Mouse (Mus musculus) spleen, postnatal 14 days (tissue): Measurements from ENCODE around the gene Tmbim6.

ENCODE experiments used
- DNase-seq, 2 experiments: peaks; one replicate each; pipeline ENCODE4 v3.0.0; 2021 to 2022; ENCODE audit warnings: low spot score in 2 of 2

Tmbim6 gene

DNA sequence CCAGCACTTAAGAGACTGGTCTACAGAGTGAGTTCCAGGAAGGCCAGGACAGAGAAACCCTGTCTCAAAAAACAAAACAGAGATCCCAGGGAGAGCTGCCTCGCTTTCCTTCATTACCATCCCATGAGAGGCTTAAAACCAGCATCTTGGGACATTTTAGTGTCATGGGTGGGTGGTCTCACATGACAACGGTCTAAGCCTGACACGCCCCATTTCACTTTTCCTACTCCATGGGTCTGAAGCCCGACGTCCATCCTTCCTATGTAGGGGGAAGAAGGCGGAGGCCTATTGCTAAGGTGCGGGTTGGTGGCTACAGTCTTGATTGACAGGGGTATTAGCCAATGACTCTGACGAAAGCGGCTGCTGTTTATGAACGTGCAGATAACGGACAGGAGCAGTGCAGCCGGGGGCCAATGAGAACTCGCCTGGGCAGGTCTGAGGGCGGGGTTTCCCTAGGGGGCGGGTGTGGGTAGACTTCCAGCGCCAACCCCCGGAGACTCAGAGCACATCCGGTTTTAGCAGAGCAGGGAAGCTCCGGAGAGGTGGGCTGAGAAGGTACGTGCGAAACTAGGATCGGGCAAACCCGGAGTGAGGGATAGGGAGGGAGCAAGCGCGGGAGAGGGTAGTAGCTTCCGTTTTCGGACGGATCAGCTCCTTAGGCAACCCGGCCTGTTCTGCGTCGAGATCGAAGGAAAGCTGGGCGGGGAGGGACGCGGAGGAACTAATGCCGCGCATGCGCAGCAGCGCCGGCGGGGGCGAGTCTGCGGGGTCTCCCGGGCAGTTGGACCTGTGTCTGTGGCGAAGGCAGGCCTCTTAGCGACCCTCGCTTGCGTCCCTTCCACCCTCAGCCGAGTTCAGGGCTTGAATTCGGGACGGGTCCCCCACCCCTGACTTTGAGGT, at the start of gene Tmbim6:
Gene Tmbim6 (plus strand): TSS at position 397 of the 900 bp plus-strand sequence.
- peak; percentile 97 for DNase-seq

DNA sequence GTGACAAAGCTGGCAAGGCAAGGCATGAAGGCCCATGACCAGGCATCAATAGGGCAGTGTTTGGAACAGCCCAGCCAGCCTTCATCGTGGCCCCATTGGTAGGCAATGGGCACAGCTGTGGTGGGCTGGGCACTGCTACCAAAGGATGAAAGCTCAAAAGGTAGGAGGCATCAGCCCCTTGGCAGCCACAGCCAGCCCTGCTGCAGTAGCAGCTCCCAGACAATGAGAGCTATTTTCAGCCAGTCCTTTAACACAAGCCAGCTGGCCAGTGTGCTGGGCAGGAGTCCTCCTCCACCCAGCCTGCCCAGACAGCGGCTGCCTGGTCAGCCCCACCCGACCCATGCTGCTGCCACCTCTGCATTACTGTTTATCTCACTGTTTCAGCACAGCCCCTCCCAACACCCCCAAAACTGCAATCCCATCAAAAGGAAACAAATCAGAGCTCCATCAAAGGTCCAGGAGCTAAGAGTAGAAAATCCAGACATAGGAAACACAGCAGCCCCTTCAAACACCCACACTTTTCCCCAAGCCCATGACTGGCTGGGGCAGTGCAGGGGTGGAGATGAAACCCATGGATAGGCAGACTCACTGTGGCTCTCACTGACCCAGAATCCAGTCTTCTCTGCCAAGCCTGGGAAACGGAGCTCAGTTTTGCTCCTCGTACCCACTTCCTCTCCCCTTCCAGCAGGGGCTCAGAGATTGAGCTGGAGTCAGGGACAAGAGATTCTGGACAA, 49.1 kb upstream of the Tmbim6 start:
- no peak for DNase-seq

DNA sequence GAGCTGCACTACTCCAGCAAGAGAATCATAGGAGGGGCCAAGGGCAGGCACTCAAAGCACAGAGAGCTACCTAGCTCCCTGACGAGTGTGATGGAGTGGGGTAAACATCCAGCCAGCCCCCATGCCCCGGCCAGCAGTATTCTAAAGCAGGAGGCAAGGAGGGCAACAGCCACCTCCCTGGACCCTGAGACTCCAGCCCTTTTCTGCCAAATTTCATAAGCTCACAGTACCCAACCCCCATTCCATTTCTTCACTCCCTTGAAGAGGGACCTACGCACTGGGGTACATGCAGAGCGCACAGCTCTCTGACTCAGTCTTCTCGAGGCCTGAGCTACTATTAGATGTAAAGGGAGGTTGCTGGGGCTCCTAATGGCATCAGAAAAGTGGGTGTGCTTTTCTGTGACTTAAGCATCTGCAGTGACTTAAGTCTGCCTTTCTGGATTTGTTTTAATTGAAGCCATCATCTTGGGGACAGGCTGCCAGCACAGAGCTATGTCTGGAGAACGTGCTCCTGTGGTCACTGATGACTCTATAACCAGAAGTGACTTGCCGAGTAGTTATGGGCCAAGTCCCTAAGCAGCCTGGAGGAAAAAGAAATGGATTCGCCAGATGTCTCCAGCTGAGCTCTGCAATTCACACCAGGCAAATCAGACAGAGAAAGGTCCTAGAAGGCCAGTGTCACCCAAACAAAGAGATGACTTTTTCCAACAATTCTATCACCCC, 48.4 kb upstream of the Tmbim6 start:
- DNase-seq: no peak

DNA sequence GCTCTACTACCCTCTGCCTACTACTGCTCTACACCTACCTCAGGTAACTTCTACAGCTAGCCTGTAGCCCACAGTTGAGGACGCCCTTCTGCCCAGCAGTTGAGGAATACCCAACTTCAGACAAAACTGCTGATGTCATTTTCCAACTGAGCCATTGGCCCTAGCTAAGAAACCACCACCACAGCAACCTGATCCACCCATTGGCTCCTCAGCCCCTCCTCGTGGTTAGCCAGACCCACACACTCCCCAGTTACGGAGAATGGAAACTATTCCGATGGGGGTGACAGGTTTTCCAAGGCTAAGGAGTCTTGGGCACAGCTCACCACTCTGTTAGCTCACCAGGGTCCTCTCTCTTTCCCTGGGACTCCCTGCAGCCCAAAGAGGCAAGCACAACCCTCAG, 47.7 kb upstream of the Tmbim6 start:
- DNase-seq: no peak

DNA sequence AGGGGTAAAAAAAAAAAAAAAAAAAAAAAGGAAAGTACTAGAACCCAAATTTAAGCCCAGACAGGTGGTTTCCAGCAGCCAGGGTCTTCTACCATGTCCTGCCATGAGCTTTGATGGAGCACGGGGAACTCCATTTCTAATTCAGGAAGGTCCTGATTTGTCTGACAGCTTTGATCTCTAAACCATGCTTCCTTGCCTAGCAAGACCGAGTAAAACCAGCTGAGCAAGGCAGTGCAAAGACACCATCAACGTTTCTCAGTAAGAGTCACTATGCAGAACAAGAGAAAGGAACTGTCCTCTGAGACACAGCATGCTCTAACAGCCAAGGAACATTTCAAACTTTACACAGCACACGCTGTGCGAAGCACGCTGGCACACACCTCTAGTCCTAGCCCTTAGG, 41.1 kb upstream of the Tmbim6 start:
- DNase-seq: no peak

DNA sequence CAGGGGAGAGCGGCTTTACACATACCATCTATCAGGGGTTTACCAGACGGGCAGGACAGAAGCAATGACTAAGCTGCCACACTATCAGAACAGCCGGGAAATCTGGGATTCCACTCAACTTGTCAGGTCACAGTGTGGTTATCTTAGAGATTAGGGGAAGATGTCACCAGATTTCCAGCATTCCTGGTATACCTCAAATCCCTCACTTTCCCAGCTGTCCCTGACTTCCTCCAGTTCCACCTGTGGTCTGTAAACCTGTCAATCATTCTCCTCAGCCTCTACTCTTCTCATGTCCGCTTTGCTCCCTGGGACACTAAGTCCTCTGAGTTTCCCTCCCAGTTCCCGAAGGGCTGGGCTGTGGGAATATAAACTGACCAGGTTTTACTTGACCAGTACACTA, 40.4 kb upstream of the Tmbim6 start:
- no peak for DNase-seq

DNA sequence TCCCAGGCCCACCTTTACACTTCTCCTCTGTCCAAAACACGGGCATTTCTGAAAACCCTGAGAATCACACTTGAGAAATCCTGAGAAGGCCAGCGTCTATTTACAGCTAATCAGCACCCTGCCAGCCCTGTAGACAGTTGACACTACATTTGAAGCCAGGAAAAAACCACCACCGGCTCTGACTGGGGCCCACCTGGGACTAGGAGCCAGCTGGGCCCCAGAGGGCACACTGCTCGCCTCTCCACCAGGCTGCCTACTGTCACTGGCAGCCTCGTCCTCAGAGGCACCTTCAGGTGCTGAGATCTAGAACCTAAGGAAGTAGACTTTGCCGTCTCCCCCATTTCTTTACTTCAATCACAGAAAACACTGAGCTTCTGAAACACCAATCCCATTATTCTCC, 37.0 kb upstream of the Tmbim6 start:
- no peak for DNase-seq

DNA sequence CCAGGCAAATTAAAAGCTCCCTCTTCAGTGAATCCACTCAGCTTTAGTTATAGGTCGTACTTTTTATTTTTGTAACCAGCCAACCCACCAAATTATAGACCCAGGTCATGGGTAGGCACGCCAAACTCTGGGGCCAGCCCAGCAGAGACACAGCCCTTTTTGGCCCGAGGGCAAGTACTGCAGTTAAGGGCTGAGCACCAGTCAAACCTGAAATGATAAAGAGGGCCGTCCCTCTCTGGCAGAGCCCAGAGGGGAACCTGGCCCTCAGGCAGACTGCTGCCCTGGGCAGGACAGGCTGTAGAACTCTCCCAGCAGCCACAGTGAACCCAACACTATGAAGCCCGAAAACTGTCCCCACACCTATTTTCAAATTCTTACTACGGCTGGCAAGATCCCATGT, 36.2 kb upstream of the Tmbim6 start:
- DNase-seq: no peak

DNA sequence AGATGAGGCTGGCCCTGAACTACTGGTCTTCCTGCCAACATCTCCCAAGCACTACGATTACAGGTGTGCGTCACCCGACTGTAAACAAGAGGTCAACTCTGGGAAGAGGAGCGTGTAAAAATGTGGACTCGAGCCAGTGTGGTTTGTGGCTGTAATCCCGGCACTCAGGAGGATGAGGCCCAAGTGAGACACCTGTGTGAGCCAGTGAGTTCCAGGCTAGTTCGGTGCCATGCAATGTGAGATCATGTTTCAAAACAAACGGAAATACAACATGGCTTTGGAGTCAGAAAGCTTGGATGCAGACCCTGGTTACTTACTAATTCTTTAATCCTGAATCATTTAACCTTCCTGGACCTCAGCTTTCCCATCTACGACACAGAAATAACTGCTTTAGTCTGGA, 33.7 kb upstream of the Tmbim6 start:
- DNase-seq: no peak

DNA sequence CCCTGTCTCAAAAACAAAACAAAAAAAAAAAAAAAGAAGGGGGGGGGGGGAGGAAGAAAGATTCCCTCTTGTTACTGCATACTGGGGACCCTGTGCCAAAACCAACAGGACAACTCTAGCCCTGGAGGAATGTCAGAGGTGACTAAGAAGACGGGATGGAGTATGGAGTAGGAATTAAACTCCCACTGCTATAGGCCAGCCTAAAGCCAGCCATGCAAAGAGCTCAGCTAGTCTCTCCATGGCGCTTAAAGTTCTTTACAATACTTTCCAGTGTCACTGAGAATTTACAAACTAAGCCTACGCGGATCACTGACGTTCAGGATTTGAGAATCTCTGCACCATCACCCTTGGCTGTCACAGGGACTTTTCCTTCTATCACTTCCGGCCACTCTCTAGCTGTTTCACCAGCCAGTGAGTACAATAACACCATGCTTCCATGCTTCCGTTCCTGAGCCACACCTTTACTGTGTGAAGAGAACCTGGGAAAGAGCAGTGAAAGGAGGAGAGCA, 28.6 kb upstream of the Tmbim6 start:
- no peak for DNase-seq

DNA sequence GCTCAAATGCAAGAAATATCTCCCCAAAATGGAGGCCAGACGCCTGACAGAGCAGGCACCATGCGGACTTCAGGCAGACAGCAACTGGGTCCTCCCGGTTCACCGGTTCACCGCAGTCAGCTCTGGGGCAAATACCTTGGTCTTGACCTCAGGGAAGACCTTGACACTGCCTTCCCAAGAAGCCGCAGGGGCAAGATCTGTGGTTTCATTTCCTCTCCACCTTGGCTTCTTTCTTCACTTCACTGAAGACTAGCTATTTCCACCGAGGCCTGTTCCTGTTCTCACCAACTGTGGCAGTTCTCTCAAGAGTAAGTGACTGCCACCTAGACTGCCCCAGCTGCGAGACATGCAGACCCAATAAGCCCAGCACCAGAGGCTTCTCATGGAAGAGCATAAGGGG, 27.8 kb upstream of the Tmbim6 start:
- DNase-seq: peak in 1 of 2 experiments; percentile 28

DNA sequence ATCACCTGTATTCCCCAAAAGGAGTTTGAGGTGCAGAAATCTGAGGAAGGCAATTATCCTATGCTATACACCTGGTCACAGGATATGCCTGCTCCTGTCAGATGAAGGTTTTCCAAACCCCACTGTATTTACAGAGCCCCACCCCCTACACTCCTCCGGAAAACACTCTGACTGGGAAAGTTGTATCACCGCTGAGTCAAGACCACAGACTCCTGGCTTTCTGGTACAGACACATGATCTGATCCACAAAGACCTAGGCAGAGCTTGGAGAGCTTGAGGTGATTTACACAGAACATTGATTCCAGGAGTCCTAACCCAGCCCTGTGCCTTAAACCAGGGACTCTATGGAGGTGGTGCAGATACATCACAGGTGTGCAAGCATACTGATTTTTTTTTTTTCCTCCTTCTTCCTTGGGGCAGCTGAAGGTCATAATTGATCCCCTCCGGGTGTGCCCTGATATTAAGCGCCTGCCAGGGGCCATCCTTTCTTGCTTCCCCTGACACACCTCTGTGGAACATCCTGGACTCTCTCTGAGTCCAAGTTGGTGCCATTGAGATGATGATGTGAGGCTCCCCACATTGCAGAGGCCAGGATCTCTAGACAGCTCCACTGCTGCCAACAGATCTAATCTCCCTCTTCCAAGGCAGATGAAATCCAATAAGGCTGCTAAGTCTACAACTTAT, 24.0 kb upstream of the Tmbim6 start:
- no peak for DNase-seq

DNA sequence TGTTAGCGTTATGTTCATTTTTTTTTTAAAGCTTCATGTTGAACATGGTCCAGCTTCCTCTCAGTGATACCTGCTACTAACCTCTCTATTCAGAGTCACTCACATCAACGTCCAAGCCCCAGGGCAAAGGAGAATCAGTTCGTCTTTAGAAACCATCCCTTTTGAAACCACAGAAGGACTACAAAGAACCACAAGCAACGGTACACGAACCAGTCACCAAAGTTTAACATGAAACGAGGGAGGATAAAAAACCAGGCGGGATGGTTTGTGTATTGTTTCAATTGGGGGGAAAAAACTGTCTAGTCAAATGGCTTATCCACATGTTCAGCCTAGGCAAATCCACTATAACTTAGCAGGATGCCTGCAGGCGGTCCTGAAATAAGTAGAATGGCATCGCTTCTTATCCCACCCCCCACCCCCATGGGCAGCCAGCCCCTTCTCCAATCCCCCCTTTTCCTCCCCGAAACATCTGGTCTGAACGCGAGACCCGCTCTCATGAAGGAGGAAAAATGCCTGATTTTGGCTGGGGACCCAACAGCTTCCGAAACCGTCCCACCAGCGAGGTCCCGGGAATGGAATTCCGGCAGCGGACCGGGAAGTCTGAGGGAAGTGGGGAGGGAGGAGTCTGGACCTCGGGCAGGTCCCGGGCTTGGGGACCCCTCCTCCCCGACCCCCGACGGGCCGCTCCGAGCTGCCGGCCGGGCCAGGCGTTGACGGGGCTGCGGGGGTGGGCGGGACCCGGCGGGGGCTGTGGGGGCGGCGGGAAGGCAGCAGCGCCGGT, 23.1 kb upstream of the Tmbim6 start:
- peak in 1 of 2 experiments; percentile 9 for DNase-seq

DNA sequence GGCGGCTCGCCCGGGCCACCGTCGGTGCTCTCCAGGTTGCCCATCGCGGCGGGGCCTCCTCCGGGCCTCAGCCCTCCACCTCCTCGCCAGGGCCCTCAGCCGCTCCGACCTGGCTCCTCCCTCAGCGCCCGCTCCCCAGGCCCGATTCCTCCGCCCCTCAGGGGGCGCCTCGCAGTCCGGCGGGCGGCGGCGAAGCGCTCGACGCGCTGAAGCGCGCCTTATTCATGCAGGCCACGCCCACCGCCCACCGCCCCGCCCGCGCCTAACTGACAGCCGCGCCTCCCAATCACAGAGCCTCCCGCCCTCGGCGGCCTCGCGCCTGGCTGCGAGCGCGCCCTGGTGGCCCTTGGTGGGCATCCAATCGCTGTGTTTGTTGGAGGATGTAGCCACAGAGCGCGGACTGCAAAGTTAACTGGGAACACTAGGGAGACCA, 22.4 kb upstream of the Tmbim6 start, which contains the start of gene Fmnl3:
Gene Fmnl3 (minus strand): TSS at position 224 of the 433 bp plus-strand sequence.
- DNase-seq: peak; percentile 91 to 94

DNA sequence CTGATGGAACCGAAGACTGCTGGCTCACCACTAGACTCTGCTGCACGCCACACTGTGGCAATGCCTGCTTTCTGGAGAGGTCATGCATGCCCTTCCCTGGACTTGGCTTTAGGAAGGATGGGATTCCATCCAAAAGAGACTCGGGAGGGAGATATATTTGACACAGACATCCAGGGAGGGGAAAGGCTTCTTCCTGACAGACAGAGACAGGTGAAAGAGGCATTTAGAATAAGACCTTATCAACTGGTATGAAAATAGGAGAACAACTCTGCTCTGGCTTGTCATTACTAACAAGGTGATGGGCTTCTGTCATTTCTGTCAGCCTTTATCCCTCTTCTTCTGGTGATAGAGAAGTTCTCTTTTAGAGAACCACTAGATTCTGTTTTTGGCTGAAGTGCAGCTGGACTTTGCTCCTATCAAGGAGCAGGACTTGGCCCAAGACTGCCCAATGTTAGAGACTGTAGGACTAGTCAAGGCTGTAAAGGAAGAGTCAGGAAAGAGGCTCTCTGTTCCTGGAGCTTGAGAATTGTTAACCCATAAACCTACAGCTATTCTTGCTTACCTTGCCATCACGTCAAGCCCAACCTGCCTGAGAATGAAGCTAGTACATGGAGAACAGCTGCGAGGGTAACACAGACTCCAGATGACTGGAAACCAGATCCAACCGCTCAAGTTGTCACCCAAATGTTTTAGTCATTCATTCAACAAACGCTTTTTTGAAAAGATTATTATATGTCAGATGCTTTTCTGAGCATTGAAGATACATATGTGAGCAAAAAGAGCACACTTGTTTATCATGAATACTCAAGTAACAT, 20.9 kb upstream of the Tmbim6 start:
- DNase-seq: no peak

DNA sequence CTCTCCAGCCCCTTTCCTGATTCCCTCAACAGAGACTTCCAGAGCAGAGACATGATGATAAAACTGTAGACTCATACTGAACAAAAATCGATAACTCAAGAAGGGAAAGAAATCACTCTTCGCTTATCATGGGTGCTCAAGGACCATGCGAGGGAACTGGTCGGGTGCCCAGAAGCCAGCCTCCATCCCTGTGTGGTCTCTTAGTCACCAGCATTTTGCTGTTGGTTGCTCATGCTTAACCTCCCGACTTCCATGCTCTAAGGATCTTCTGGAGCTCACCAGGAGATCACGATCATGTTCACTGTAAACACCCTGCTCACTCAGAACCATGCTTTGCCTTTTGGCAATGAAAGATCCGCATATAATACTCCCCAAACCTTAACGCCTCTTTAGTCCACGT, 19.9 kb upstream of the Tmbim6 start:
- DNase-seq: no peak

DNA sequence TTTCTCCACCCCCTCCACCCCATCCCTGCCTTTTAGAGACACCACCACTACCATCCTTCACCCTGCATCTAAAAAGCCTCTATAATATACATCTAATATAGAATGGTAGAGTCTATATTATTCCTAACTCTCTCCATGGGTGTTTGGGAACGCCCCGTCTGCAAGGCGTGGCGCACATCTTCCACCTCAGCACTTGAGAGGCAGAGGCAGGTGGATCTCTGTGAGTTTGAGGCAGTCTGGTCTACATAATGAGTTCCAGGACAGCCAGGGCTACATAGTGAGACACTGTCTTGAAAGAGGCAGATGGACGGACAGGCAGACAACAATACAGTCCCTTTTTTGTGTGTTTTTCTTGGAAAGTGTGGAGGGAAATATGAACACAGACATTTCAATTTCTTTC, 17.6 kb upstream of the Tmbim6 start:
- DNase-seq: no peak

DNA sequence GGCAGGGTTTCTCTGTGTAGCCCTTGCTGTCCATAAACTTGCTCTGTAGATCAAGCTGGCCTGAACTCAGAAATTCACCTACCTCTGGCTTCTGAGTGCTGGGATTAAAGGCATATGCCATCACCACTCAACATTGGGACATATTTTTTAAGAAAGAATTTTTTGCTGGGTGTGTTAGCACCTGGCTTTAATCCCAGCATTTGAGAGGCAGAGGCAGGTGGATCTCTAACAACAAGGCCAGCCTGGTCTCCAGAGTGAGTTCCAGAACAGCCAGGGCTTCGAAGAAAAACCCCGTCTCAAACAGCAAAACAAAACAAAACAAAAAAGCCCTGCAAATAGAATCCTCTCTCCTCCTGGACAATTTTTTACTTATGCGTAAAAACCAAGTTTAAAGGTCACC, 17.1 kb upstream of the Tmbim6 start:
- no peak for DNase-seq

DNA sequence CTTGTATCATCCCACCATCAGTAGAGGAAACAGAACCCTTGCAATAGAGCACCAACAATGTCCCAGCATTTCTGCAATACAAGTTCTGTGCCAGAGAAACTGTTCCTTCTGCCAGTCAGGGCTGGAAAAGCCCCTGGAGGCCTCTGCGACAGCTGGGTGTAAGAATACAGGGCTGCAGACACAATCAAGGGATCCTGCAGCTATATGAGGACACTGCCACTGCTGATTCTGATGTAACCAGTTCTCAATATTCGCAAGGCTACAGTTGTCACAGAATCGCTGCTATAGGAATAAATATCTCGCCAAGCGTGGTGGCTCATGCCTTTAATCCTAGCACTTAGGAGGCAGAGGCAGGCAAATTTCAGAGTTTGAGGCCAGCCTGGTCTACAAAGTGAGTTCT, 16.4 kb upstream of the Tmbim6 start:
- no peak for DNase-seq

DNA sequence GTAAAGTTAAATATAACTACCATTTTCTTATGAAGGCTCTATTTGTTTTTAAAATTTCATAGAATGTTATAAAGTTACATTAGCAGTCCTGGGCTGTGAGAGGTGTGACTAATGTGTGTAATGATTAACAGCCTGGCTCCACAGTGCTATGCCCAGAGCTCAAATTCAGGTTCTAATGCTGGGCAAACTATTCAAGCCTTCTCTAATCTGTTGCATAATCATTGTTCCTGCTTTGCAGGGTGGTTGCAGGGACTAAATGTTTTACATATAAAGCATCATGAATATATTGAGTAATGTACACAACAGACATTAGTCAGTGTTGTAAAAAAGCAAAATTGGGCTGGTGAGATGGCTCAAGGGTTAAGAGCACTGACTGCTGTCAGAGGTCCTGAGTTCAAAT, 9.8 kb upstream of the Tmbim6 start:
- DNase-seq: no peak
